Mouse (Mus musculus): Measurements from ENCODE around the gene Atmin. TPM values are rescaled to one million over a fixed set of nuclear protein-coding genes. Genes with fewer than 3 reads are reported as not detected.

Atmin gene
- total RNA-seq, 1 experiment: 19.9 TPM

GRCm38 (mm10) chr8:116942284-116943058 is 722 bp upstream of the Atmin start:
- H3K4me3 ChIP-seq (ENCODE audit: insufficient read depth in 1 of 2, low read depth in 1 of 2, low read length in 2 of 2, poor library complexity in 1 of 2, severe bottlenecking in 1 of 2): no peak overlapping the region
- H3K4me1 ChIP-seq (ENCODE audit: control insufficient read depth in 2 of 2, insufficient read depth in 2 of 2, low read length in 2 of 2, poor library complexity in 1 of 2): peaks cover 0 to 18% of the 10 kb centered on the region in 2 experiments; a peak in 2 of 4 replicates
- in situ Hi-C loops (cut with MboI; ENCODE audit: low sequenced_read_pairs in 2 of 2, unreplicated experiment in 2 of 2): no loop called here
- no peak for DNase-seq (ENCODE audit: low read depth, low spot score)
- H3K9me3 ChIP-seq (ENCODE audit: control insufficient read depth, insufficient read depth, low read depth, low read length): no peaks in the 10 kb centered on the region
- peaks cover 10% of the 10 kb centered on the region for H3K36me3 ChIP-seq (ENCODE audit: control insufficient read depth, insufficient read depth, low read length, poor library complexity, severe bottlenecking)
- no peak overlapping the region for H3K27ac ChIP-seq (ENCODE audit: insufficient read depth, low read depth, low read length, poor library complexity, severe bottlenecking)
- TF ChIP-seq CHD2 (IDR thresholded peaks at IDR 0.05; ENCODE audit: low read depth, low read length): no peak
- TF ChIP-seq ZNF384 (IDR thresholded peaks at IDR 0.05; ENCODE audit: low read depth, low read length): no peak
- TF ChIP-seq HCFC1 (IDR thresholded peaks at IDR 0.05; ENCODE audit: borderline replicate concordance, insufficient read depth, low read length): no peak
- no peak overlapping the region for H3K9ac ChIP-seq (ENCODE audit: insufficient read depth, low read depth, low read length, poor library complexity, severe bottlenecking)

- in situ Hi-C loops (cut with MboI; ENCODE audit: low sequenced_read_pairs in 2 of 2, unreplicated experiment in 2 of 2): no loop called here
- Histone ChIP-seq H3K4me1 (ENCODE audit: control insufficient read depth in 2 of 2, insufficient read depth in 2 of 2, low read length in 2 of 2, poor library complexity in 1 of 2) (peaks cover 0 to 23% of the 10 kb centered on the region in 2 experiments; a peak in 3 of 4 replicates), H3K9me3 (ENCODE audit: control insufficient read depth, insufficient read depth, low read depth, low read length) (no peaks in the 10 kb centered on the region), H3K4me3 (ENCODE audit: insufficient read depth in 1 of 2, low read depth in 1 of 2, low read length in 2 of 2, poor library complexity in 1 of 2, severe bottlenecking in 1 of 2) (peak overlapping the region; percentile 88 to 98), H3K36me3 (ENCODE audit: control insufficient read depth, insufficient read depth, low read length, poor library complexity, severe bottlenecking) (peaks cover 5% of the 10 kb centered on the region), H3K9ac (ENCODE audit: insufficient read depth, low read depth, low read length, poor library complexity, severe bottlenecking) (peak overlapping the region; percentile 86), H3K27ac (ENCODE audit: insufficient read depth, low read depth, low read length, poor library complexity, severe bottlenecking) (no peak overlapping the region)
- TF ChIP-seq HCFC1 (IDR thresholded peaks at IDR 0.05; ENCODE audit: borderline replicate concordance, insufficient read depth, low read length) (0 out of 2 replicates have a peak, but pooled peaks have one; percentile 23), MAFK (IDR thresholded peaks at IDR 0.05; ENCODE audit: insufficient read depth, low read depth, low read length) (no peak), CHD2 (IDR thresholded peaks at IDR 0.05; ENCODE audit: low read depth, low read length) (no peak)
- DNase-seq (ENCODE audit: low read depth, low spot score): no peak
Measured at GRCm38 (mm10) chr8:116943555-116944384, 577 bp downstream of the Atmin start.

- H3K4me3 ChIP-seq (ENCODE audit: insufficient read depth in 1 of 2, low read depth in 1 of 2, low read length in 2 of 2, poor library complexity in 1 of 2, severe bottlenecking in 1 of 2): peak overlapping the region; percentile 88 to 98
- H3K9ac ChIP-seq (ENCODE audit: insufficient read depth, low read depth, low read length, poor library complexity, severe bottlenecking): peak overlapping the region; percentile 86; the same call in 1 of the 2 replicates
- no peak overlapping the region for H3K27ac ChIP-seq (ENCODE audit: insufficient read depth, low read depth, low read length, poor library complexity, severe bottlenecking)
- H3K9me3 ChIP-seq (ENCODE audit: control insufficient read depth, insufficient read depth, low read depth, low read length): no peaks in the 10 kb centered on the region
- peaks cover 5% of the 10 kb centered on the region for H3K36me3 ChIP-seq (ENCODE audit: control insufficient read depth, insufficient read depth, low read length, poor library complexity, severe bottlenecking)
- DNase-seq (ENCODE audit: low read depth, low spot score): no peak
- H3K4me1 ChIP-seq (ENCODE audit: control insufficient read depth in 2 of 2, insufficient read depth in 2 of 2, low read length in 2 of 2, poor library complexity in 1 of 2): peaks cover 0 to 23% of the 10 kb centered on the region in 2 experiments; a peak in 3 of 4 replicates
- in situ Hi-C loops (cut with MboI; ENCODE audit: low sequenced_read_pairs in 2 of 2, unreplicated experiment in 2 of 2): no loop called here
- TF ChIP-seq MAFK (IDR thresholded peaks at IDR 0.05; ENCODE audit: insufficient read depth, low read depth, low read length) (no peak), CHD2 (IDR thresholded peaks at IDR 0.05; ENCODE audit: low read depth, low read length) (no peak), HCFC1 (IDR thresholded peaks at IDR 0.05; ENCODE audit: borderline replicate concordance, insufficient read depth, low read length) (no peak), ZC3H11A (IDR thresholded peaks at IDR 0.05; ENCODE audit: borderline replicate concordance, low read depth, low read length) (no peak), ZNF384 (IDR thresholded peaks at IDR 0.05; ENCODE audit: low read depth, low read length) (no peak)
Measured at GRCm38 (mm10) chr8:116944385-116944696, 1.1 kb downstream of the Atmin start.

GRCm38 (mm10) chr8:116945169-116945910 is 2.1 kb downstream of the Atmin start:
- in situ Hi-C loops (cut with MboI; ENCODE audit: low sequenced_read_pairs in 2 of 2, unreplicated experiment in 2 of 2): no loop called here
- H3K36me3 ChIP-seq (ENCODE audit: control insufficient read depth, insufficient read depth, low read length, poor library complexity, severe bottlenecking): peaks cover 5% of the 10 kb centered on the region
- peak overlapping the region; percentile 52; the same call in 1 of the 2 replicates for H3K27ac ChIP-seq (ENCODE audit: insufficient read depth, low read depth, low read length, poor library complexity, severe bottlenecking)
- no peaks in the 10 kb centered on the region for H3K9me3 ChIP-seq (ENCODE audit: control insufficient read depth, insufficient read depth, low read depth, low read length)
- TF ChIP-seq HCFC1 (IDR thresholded peaks at IDR 0.05; ENCODE audit: borderline replicate concordance, insufficient read depth, low read length) (no peak), MAFK (IDR thresholded peaks at IDR 0.05; ENCODE audit: insufficient read depth, low read depth, low read length) (no peak), ZC3H11A (IDR thresholded peaks at IDR 0.05; ENCODE audit: borderline replicate concordance, low read depth, low read length) (no peak), ZNF384 (IDR thresholded peaks at IDR 0.05; ENCODE audit: low read depth, low read length) (no peak), CHD2 (IDR thresholded peaks at IDR 0.05; ENCODE audit: low read depth, low read length) (no peak)
- peak overlapping the region; percentile 8; the same call in 1 of the 2 replicates for H3K9ac ChIP-seq (ENCODE audit: insufficient read depth, low read depth, low read length, poor library complexity, severe bottlenecking)
- H3K4me3 ChIP-seq (ENCODE audit: insufficient read depth in 1 of 2, low read depth in 1 of 2, low read length in 2 of 2, poor library complexity in 1 of 2, severe bottlenecking in 1 of 2): no peak overlapping the region; a peak in 1 of 4 replicates
- no peak for DNase-seq (ENCODE audit: low read depth, low spot score)
- H3K4me1 ChIP-seq (ENCODE audit: control insufficient read depth in 2 of 2, insufficient read depth in 2 of 2, low read length in 2 of 2, poor library complexity in 1 of 2): peaks cover 0 to 27% of the 10 kb centered on the region in 2 experiments; a peak in 3 of 4 replicates
